In the genomic region with DNA sequence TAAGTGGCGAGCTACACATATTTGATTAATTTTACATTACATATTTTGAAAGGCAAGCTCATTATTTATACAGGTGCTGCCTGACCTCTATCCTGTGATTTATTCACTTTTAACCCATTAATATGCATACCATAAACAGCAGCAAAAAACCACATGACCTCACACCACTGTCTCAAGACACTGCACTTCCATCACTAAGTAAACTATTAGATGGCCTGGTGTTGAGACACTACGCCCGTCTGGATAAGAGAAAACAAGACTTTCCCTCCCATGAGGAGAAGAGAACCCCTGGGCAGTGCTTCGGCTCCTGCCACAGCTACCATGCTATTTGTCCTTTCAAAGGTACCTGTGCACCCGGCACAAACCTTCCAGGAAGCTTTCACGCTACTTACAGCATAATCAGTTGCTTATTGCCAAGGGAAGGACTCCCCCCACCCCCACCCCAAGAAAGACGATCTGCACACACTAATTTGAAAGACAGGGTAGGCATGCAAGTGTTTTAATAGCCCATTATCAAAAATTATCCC, we compare ENCODE assay signal across 19 mouse cellular contexts.
DNase-seq lines count a peak whose midpoint lies in the region; ATAC-seq and TF ChIP-seq lines count a peak whose summit lies in the region.
"Had no signal": no experiment of that assay in that cellular context is flagged by ENCODE, and none has a peak within 500 bp of the region (broad histone marks: within the 10 kb centered on the region; RNA-seq: fewer than 3 reads in every experiment).

No protein-coding gene starts in this region.

- peaks cover 69% of the 10 kb centered on the region for H3K4me1 ChIP-seq in forebrain, embryonic 13.5 days
- peaks cover 54% of the 10 kb centered on the region for H3K4me1 ChIP-seq in forebrain, embryonic 16.5 days (replicated peaks; ENCODE audit: control insufficient read depth, insufficient read depth, low read length)
- H3K4me1 ChIP-seq in intestine, embryonic 14.5 days (replicated peaks; ENCODE audit: control insufficient read depth, insufficient read depth, low read length) = peaks cover 37% of the 10 kb centered on the region
- H3K4me1 ChIP-seq in intestine, postnatal 0 days (replicated peaks; ENCODE audit: control insufficient read depth, insufficient read depth, low read length) = 0 out of 2 replicates have a peak, but pooled peaks cover 3% of the 10 kb centered on the region
- H3K4me1 ChIP-seq in midbrain, embryonic 16.5 days (ENCODE audit: control insufficient read depth, insufficient read depth, low read length) = peaks cover 19% of the 10 kb centered on the region
- H3K4me1 ChIP-seq in midbrain, postnatal 0 days (ENCODE audit: insufficient read depth, low read length) = no peaks in the 10 kb centered on the region
- peaks cover 49% of the 10 kb centered on the region for H3K4me1 ChIP-seq in stomach, embryonic 16.5 days (ENCODE audit: control insufficient read depth, insufficient read depth, low read length)

- ATAC-seq in forebrain, embryonic 13.5 days = no peak
- no peak for ATAC-seq in forebrain, embryonic 16.5 days
- no peak for ATAC-seq in intestine, embryonic 14.5 days (replicated peaks; ENCODE audit: low FRiP score, low TSS enrichment, low read depth)
- no peak for ATAC-seq in intestine, postnatal 0 days
- ATAC-seq in midbrain, embryonic 16.5 days = peak; percentile 19; the same call in 1 of the 2 replicates
- no peak for ATAC-seq in midbrain, postnatal 0 days (ENCODE audit: low FRiP score)
- no peak for ATAC-seq in stomach, embryonic 16.5 days (ENCODE audit: insufficient read depth, low FRiP score)

- peak overlapping the region; percentile 14; the same call in 1 of the 2 replicates for H3K27ac ChIP-seq in forebrain, embryonic 13.5 days
- no peak overlapping the region; the same call in 1 of the 2 replicates for H3K27ac ChIP-seq in forebrain, embryonic 16.5 days (ENCODE audit: low read length)
- H3K27ac ChIP-seq in intestine, embryonic 14.5 days (ENCODE audit: low read depth) = no peak overlapping the region
- no peak overlapping the region for H3K27ac ChIP-seq in intestine, postnatal 0 days (ENCODE audit: low read depth, low read length)
- H3K27ac ChIP-seq in midbrain, embryonic 16.5 days (ENCODE audit: low read length) = no peak overlapping the region
- no peak overlapping the region for H3K27ac ChIP-seq in midbrain, postnatal 0 days (ENCODE audit: low read depth, low read length)
- H3K27ac ChIP-seq in stomach, embryonic 16.5 days (ENCODE audit: low read length) = no peak overlapping the region
- H3K27ac ChIP-seq: midbrain, embryonic 10.5 days had no signal

- 52% methylated on average over 7 of the region's 7 CpGs for WGBS in forebrain, embryonic 13.5 days
- WGBS in forebrain, embryonic 16.5 days = 44% methylated on average over 7 of the region's 7 CpGs
- 62% methylated on average over 7 of the region's 7 CpGs for WGBS in intestine, embryonic 14.5 days
- 59% methylated on average over 7 of the region's 7 CpGs for WGBS in intestine, postnatal 0 days
- WGBS in midbrain, embryonic 16.5 days = 43% methylated on average over 7 of the region's 7 CpGs
- WGBS in midbrain, postnatal 0 days = 45% methylated on average over 7 of the region's 7 CpGs
- 51% methylated on average over 7 of the region's 7 CpGs for WGBS in stomach, embryonic 16.5 days

- H3K27me3 ChIP-seq in forebrain, embryonic 13.5 days = no peaks in the 10 kb centered on the region
- H3K27me3 ChIP-seq in forebrain, embryonic 16.5 days (replicated peaks; ENCODE audit: control insufficient read depth, insufficient read depth, low read length) = no peaks in the 10 kb centered on the region
- H3K27me3 ChIP-seq in intestine, embryonic 14.5 days (replicated peaks; ENCODE audit: control insufficient read depth, insufficient read depth, low read length) = no peaks in the 10 kb centered on the region
- no peaks in the 10 kb centered on the region for H3K27me3 ChIP-seq in intestine, postnatal 0 days (replicated peaks; ENCODE audit: control insufficient read depth, insufficient read depth, low read length)
- H3K27me3 ChIP-seq in midbrain, embryonic 16.5 days (ENCODE audit: control insufficient read depth, insufficient read depth, low read depth, low read length) = no peaks in the 10 kb centered on the region
- no peaks in the 10 kb centered on the region for H3K27me3 ChIP-seq in midbrain, postnatal 0 days (ENCODE audit: insufficient read depth, low read length)
- no peaks in the 10 kb centered on the region for H3K27me3 ChIP-seq in stomach, embryonic 16.5 days (ENCODE audit: control insufficient read depth, insufficient read depth, low read length)

- no peak overlapping the region for H3K4me2 ChIP-seq in forebrain, embryonic 13.5 days
- no peak overlapping the region for H3K4me2 ChIP-seq in forebrain, embryonic 16.5 days (ENCODE audit: low read length)
- H3K4me2 ChIP-seq in intestine, embryonic 14.5 days (ENCODE audit: low read length) = no peak overlapping the region
- H3K4me2 ChIP-seq in intestine, postnatal 0 days (replicated peaks; ENCODE audit: low read depth) = no peak overlapping the region
- no peak overlapping the region for H3K4me2 ChIP-seq in midbrain, embryonic 16.5 days (ENCODE audit: low read length)
- no peak overlapping the region for H3K4me2 ChIP-seq in midbrain, postnatal 0 days (ENCODE audit: low read depth, low read length, poor library complexity, severe bottlenecking)
- H3K4me2 ChIP-seq in stomach, embryonic 16.5 days (ENCODE audit: low read depth, low read length) = peak overlapping the region; percentile 16; the same call in 1 of the 2 replicates

- no peak overlapping the region for H3K4me3 ChIP-seq in forebrain, embryonic 13.5 days
- no peak overlapping the region for H3K4me3 ChIP-seq in forebrain, embryonic 16.5 days (replicated peaks; ENCODE audit: low read length)
- no peak overlapping the region for H3K4me3 ChIP-seq in intestine, embryonic 14.5 days (ENCODE audit: low read depth, low read length)
- no peak overlapping the region for H3K4me3 ChIP-seq in intestine, postnatal 0 days (ENCODE audit: low read depth, low read length)
- H3K4me3 ChIP-seq in midbrain, embryonic 16.5 days (ENCODE audit: low read depth, low read length) = no peak overlapping the region
- no peak overlapping the region for H3K4me3 ChIP-seq in midbrain, postnatal 0 days (ENCODE audit: low read depth, low read length)
- H3K4me3 ChIP-seq in stomach, embryonic 16.5 days (replicated peaks; ENCODE audit: low read length) = no peak overlapping the region
- H3K4me3 ChIP-seq: erythroblast, embryonic 14.5 days; midbrain, embryonic 10.5 days had no signal

- no peaks in the 10 kb centered on the region for H3K9me3 ChIP-seq in forebrain, embryonic 13.5 days (replicated peaks)
- no peaks in the 10 kb centered on the region for H3K9me3 ChIP-seq in forebrain, embryonic 16.5 days (ENCODE audit: control insufficient read depth, low read length)
- no peaks in the 10 kb centered on the region for H3K9me3 ChIP-seq in intestine, embryonic 14.5 days (ENCODE audit: control insufficient read depth, low read length)
- no peaks in the 10 kb centered on the region for H3K9me3 ChIP-seq in intestine, postnatal 0 days (ENCODE audit: control insufficient read depth)
- no peaks in the 10 kb centered on the region for H3K9me3 ChIP-seq in midbrain, embryonic 16.5 days (replicated peaks; ENCODE audit: control insufficient read depth, low read length, poor library complexity, severe bottlenecking)
- no peaks in the 10 kb centered on the region for H3K9me3 ChIP-seq in midbrain, postnatal 0 days (ENCODE audit: low read length)
- no peaks in the 10 kb centered on the region for H3K9me3 ChIP-seq in stomach, embryonic 16.5 days (replicated peaks; ENCODE audit: control insufficient read depth, low read length)
- H3K9me3 ChIP-seq: midbrain, embryonic 10.5 days had no signal

- TF ChIP-seq CTCF in intestine, postnatal 0 days (IDR thresholded peaks at IDR 0.05; ENCODE audit: low read depth) = no peak
- no peak for TF ChIP-seq CTCF in midbrain, postnatal 0 days (IDR thresholded peaks at IDR 0.05)

- peaks cover 13% of the 10 kb centered on the region; the same call in 1 of the 2 replicates for H3K36me3 ChIP-seq in forebrain, embryonic 13.5 days (ENCODE audit: poor library complexity, severe bottlenecking)
- no peaks in the 10 kb centered on the region for H3K36me3 ChIP-seq in forebrain, embryonic 16.5 days (ENCODE audit: control insufficient read depth, insufficient read depth)
- H3K36me3 ChIP-seq in intestine, embryonic 14.5 days (ENCODE audit: control insufficient read depth, insufficient read depth, low read length) = no peaks in the 10 kb centered on the region
- no peaks in the 10 kb centered on the region for H3K36me3 ChIP-seq in intestine, postnatal 0 days (ENCODE audit: control insufficient read depth, insufficient read depth)
- no peaks in the 10 kb centered on the region for H3K36me3 ChIP-seq in midbrain, embryonic 16.5 days (ENCODE audit: control insufficient read depth, insufficient read depth, low read length)
- H3K36me3 ChIP-seq in midbrain, postnatal 0 days (ENCODE audit: insufficient read depth, low read length) = no peaks in the 10 kb centered on the region
- H3K36me3 ChIP-seq in stomach, embryonic 16.5 days (ENCODE audit: control insufficient read depth, insufficient read depth, low read length) = no peaks in the 10 kb centered on the region
- H3K36me3 ChIP-seq: midbrain, embryonic 10.5 days had no signal

- no peak overlapping the region for H3K9ac ChIP-seq in forebrain, embryonic 13.5 days
- no peak overlapping the region for H3K9ac ChIP-seq in forebrain, embryonic 16.5 days (replicated peaks; ENCODE audit: low read depth, low read length)
- no peak overlapping the region for H3K9ac ChIP-seq in intestine, embryonic 14.5 days (ENCODE audit: low read length)
- H3K9ac ChIP-seq in intestine, postnatal 0 days (ENCODE audit: low read depth, low read length) = no peak overlapping the region
- H3K9ac ChIP-seq in midbrain, embryonic 16.5 days (ENCODE audit: low read depth, low read length) = no peak overlapping the region
- H3K9ac ChIP-seq in midbrain, postnatal 0 days (replicated peaks; ENCODE audit: low read length, poor library complexity, severe bottlenecking) = no peak overlapping the region
- no peak overlapping the region for H3K9ac ChIP-seq in stomach, embryonic 16.5 days (ENCODE audit: low read length)

- DNase-seq in intestine, embryonic 14.5 days (ENCODE audit: low spot score) = peak; percentile 51
- DNase-seq in midbrain, postnatal 0 days (ENCODE audit: low spot score) = no peak
- DNase-seq in thymus, adult 18-20 months = no peak
- DNase-seq: cerebellum, postnatal 10 days; embryo, embryonic 11 days; gastrocnemius, postnatal 14 days; heart, postnatal 10 days; liver; lung, adult 18-20 months; lung, postnatal 36 days; right cerebral cortex, postnatal 4 days; thymus, postnatal 4 days had no signal
